Mouse (Mus musculus) thymus, adult 2 months (tissue): Measurements from ENCODE around the gene Vhl.

ENCODE experiments used
- CTCF ChIP-seq: fragments of 200-500 bp; IDR thresholded peaks from 2 replicates; pipeline ENCODE4 v1.5.1; 2012; ENCODE audit warnings: mild to moderate bottlenecking, control low read depth, low read length, moderate library complexity, borderline replicate concordance; ENCODE audit not compliant: control insufficient read depth, poor library complexity, insufficient read depth; ENCODE audit errors: extremely low read depth
- POLR2A ChIP-seq: fragments of 200-500 bp; IDR thresholded peaks from 2 replicates; pipeline ENCODE4 v1.6.1; 2012; ENCODE audit warnings: mild to moderate bottlenecking, low read length, control low read depth, moderate library complexity; ENCODE audit not compliant: control insufficient read depth, poor library complexity, insufficient read depth; ENCODE audit errors: extremely low read depth

DNA sequence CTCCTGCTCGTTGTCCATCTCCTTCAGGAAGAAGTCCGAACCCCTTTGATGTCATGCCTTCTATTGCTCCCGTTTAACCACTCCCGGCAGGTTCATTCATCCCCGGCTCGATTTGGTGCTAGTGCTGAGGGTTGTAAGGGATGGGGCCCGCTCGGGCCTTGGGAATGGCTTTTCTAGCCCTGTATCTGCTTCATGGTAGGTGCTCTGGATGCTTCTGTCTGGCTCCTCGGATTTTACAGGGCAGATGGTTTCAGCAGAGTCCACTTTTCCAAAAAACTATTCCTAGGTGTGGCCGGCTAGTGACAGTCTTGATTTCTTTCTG, 18.6 kb upstream of the Vhl start:
- TF ChIP-seq CTCF (no peak), POLR2A (no peak)
